Mouse (Mus musculus): ENCODE measurements at regions not wholly inside any gene's neighbourhood (a gene's known extent, or its start where the extent isn't known, plus 50 kb on each side); places are given as distances from the start of the nearest gene placed in this dataset.

DNA sequence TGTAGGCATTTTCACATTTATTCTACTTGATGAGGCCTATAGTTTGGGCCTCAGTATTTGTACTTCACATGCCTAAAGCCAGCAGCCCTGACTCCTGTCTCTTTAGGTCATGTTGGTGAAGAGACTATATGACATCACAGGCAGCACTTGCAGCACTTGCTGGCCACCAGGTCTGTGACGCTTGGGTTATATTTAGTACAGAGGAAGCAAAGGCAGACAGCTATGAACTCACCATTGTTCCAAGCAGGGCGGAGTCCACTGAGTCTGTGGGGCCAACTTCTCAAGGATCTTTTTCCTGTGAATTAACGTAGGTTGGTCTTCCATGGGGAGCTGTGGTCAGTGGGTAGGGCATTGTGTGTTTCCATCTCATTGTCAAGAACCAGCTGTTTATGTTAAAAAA lies 117.9 kb upstream of the Gm10131 start:
- TF ChIP-seq USF1 (IDR thresholded peaks at IDR 0.05; ENCODE audit: low read depth): no peak
- TF ChIP-seq MAX (IDR thresholded peaks at IDR 0.05; ENCODE audit: low read depth): no peak
- TF ChIP-seq POLR2A (IDR thresholded peaks at IDR 0.05; ENCODE audit: insufficient read length, low read depth): no peak
- TF ChIP-seq TCF12 (IDR thresholded peaks at IDR 0.05; ENCODE audit: insufficient read depth, poor library complexity, severe bottlenecking): no peak
